Mouse (Mus musculus) activated CD4-positive, CD25-positive, alpha-beta regulatory T cell, adult 4 months (primary cell): ENCODE data around the gene Gm20747. TPM values are rescaled to one million over a fixed set of nuclear protein-coding genes. Genes with fewer than 3 reads are reported as not detected.
"Not testable (repeated sequence)": the region's sequence is repeated elsewhere in the genome, so short reads cannot be mapped to it uniquely, and the experiment has no call there.

ENCODE experiments used
- ATAC-seq: one replicate; pipeline ENCODE4 v1.8.0; 2017
- polyA plus RNA-seq, 2 experiments: library from polyadenylated mRNA; unstranded; fragments of 100-300 nt; shearing (Covaris generic); gene quantifications; one replicate each; pipeline ENCODE4 v1.2.1; 2017

Gene Gm20747
- not detected for polyA plus RNA-seq

DNA sequence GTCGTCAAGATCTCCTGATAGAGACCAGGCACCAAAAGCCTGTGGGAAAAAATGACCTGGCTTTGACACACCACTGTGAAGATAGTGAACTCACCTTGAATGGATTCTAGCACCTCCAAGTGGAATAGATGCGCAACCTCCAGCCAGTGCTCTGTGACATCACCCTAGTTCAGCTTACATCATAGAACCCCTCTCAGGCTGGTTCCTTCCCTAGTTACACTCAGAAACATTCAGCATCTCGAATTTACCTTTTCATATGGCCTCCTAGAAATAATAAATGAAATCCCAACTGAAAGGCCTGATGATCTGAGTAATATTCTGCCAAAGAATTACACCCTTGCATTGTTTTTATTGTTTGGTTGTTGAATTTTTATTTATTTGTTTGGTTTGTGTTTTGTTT, at the start of gene Gm20747:
TSS of gene Gm20747 (minus strand) at position 101 of the 400 bp plus-strand sequence.
- ATAC-seq: not testable (repeated sequence)
